Mouse (Mus musculus): ENCODE data around the gene Prmt8.

Gene Prmt8

DNA sequence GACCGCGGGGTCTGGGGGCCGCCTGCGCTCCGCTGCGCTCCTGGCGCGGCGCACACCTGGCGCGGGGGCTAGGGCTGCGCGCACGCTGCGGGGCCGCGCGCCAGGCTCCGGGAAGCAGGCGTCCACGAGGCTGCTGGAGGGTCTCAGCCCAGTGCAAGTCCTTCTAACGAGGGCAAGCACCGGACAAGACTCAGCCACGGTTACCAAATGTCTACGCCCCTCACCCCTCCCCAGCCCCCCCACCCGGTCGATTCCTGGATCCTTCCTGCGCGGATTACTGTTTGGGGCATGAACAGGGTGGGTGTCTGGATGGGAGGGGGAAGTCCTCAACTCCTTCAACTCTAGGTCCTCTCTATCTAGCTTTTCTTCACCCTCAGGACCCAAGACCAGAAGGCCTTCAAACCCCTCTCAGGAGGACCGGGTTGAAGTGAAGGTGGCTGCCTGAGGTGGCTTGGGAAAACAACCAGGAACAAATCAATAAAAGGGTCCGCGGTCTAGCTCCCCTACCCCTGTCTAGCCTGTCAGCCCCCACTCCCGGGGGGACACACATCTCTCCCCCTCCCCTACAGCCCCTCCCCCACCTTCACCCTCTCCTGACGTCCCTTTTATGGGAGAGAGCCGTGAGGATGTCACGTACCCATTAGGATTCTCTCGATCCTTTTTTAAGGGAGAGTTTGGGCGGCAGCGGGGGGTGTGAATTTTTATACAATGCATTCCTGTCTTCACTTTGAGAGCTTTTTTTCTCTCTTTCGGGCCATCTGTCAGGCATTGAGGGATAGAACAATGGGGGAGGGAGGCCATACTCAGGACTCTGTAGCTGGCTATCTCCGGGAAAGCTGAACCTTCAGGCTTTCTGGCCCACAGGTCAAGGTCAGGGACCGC is at the start of gene Prmt8:
Gene Prmt8, minus strand, starts transcription at position 198 of the 882 bp plus-strand sequence.
- CTCF ChIA-PET, result interaction anchor here in 3 of 4 experiments (0.6 to 1.5 kb wide), 4 partner anchors 11 to 1028 kb away, joined by 3 to 10 read pairs (median 4); no protein-coding TSS in a partner anchor
- POLR2A ChIA-PET, result interaction anchor here in 3 of 4 experiments (0.7 to 6.9 kb wide), 36 partner anchors 8 to 431 kb away, joined by 3 to 130 read pairs (median 5); no protein-coding TSS in a partner anchor

DNA sequence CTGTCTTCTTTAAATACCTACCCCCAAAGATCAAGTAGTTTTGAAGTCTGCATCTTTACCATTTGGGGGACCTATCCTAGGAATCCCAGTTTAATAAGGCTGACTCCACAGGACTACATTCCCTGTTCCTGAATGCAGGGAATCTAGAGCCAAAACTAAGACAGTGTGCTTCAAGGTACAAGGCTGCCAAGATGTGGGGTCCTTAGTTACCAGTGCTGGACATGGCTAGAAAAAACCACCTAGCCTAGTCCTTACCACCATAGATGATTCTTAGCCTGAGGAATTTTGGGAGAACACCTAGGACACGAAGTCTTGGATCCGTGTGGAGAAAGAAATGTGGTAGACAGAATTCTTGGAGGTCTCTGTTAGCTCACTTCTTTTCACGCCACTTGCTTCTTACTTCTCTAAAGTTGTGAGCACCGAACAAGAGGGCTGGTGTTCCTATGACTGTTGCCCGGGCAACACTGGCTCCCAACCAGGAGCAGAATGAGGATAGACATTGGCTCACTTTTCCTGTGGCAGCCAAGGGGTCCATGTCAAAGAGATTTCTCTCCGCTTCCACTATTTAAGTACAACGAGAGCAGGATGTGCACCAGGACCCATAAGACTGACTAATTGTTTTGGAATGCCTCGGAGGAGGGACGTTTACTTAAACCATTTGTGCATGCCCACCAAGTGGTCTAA is 33.9 kb upstream of the Prmt8 start:
- POLR2A ChIA-PET, result no interaction called here
- CTCF ChIA-PET, result interaction anchor here in 1 of 4 experiments (1.3 kb wide), 1 partner anchor 13 kb away, joined by 3 read pairs; no protein-coding TSS in a partner anchor

DNA sequence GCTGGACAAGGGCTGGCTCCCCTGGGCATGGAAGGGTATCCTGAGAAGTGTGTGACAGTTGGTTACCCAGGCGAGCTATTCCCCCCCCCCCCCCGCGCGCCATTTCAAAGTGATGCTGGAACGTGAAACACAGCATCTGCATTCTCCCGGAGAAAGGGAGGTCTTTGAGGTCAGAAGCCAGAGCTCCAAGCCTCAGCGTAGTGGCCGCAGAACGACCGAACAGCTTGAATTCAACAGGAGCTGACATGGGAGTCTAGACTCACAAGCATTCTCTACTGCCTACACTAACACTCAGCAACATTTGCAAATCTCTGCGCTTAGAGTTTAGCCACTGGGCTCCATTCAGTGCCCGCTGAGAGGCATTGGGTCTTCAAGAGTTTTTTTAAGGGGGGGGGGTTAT is 32.9 kb upstream of the Prmt8 start:
- CTCF ChIA-PET, result interaction anchor here in 3 of 4 experiments (0.5 to 1.3 kb wide), 8 partner anchors 11 to 445 kb away, joined by 3 to 6 read pairs (median 4); no protein-coding TSS in a partner anchor
- POLR2A ChIA-PET, result interaction anchor here in 3 of 4 experiments (0.6 to 1.3 kb wide), 7 partner anchors 11 to 693 kb away, joined by 3 to 5 read pairs (median 3); partner anchors contain the start of gene Tigar (in 1 of the 3)

- ChIA-PET CTCF (interaction anchor here in 3 of 4 experiments (0.6 to 1.1 kb wide), 3 partner anchors 12 to 524 kb away, joined by 3 to 6 read pairs (median 5); no protein-coding TSS in a partner anchor), POLR2A (interaction anchor here in 2 of 4 experiments (0.7 to 1.7 kb wide), 5 partner anchors 9 to 39 kb away, joined by 3 to 6 read pairs (median 4); no protein-coding TSS in a partner anchor)
These were observed 20.8 kb upstream of the Prmt8 start for GRCm38 (mm10) chr6:127790023-127790422.

GRCm38 (mm10) chr6:127770806-127771205 is 1.5 kb upstream of the Prmt8 start:
- CTCF ChIA-PET, result interaction anchor here in 1 of 4 experiments (1.2 to 1.5 kb wide), 2 partner anchors 10 to 229 kb away, joined by 3 to 4 read pairs; no protein-coding TSS in a partner anchor
- POLR2A ChIA-PET, result interaction anchor here in 3 of 4 experiments (0.7 to 6.9 kb wide), 13 partner anchors 10 to 101 kb away, joined by 3 to 130 read pairs (median 7); no protein-coding TSS in a partner anchor

GRCm38 (mm10) chr6:127768621-127769274 is 524 bp downstream of the Prmt8 start:
- ChIA-PET CTCF (interaction anchor here in 1 of 4 experiments (1.1 kb wide), 1 partner anchor 59 kb away, joined by 3 read pairs; no protein-coding TSS in a partner anchor), POLR2A (interaction anchor here in 3 of 4 experiments (0.9 to 6.9 kb wide), 22 partner anchors 9 to 432 kb away, joined by 3 to 130 read pairs (median 6); no protein-coding TSS in a partner anchor)

DNA sequence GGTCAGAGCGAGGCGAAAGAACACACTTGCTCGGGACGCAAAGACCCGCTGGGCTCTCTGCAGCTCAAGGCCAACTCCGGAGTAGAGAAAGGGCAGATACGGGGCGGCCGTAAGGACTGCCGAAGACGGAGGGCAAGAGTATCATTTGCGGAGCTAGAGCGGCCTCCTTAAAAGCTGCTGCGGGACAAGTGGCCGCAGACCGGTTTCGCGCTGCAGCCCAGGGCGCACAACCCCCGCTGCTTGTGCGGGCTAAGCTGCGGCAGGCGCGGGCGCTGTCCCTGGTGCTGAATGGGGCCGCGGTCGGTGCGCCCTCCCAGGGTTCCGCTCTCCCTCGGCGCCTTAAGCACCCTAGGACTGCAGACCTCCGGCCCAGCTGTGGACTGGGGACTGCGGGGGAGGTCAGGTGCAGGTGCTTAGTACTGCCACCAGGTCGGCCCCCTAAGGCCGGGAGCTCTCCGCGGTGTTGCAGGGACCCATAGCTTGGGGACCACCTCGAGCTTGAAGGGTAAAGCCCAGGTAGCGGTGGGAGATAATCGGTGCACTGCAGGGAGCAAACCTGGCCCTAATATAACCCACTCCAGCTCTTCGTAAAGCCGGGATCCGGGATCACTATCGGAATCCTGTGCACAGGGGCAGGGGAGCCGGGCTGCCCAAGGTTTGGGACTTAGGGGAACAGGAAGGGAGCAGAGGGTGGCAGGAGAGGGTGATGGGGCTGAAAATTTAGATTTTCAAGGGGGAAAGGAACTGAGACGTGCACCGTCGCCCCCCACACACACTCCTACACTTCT is 1.4 kb downstream of the Prmt8 start:
- CTCF ChIA-PET, result interaction anchor here in 3 of 4 experiments (0.7 to 1.8 kb wide), 4 partner anchors 59 to 322 kb away, joined by 3 read pairs; partner anchors contain the start of gene Parp11 (in 1 of the 3)
- POLR2A ChIA-PET, result interaction anchor here (0.5 to 6.9 kb wide), 31 partner anchors 9 to 685 kb away, joined by 3 to 130 read pairs (median 4); partner anchors contain the start of gene Tspan11 (in 1 of the 4)

GRCm38 (mm10) chr6:127767201-127767705 is 2.0 kb downstream of the Prmt8 start:
- ChIA-PET CTCF (interaction anchor here in 3 of 4 experiments (0.7 to 1.8 kb wide), 4 partner anchors 18 to 321 kb away, joined by 3 read pairs; partner anchors contain the start of gene Parp11 (in 1 of the 3)), POLR2A (interaction anchor here (0.5 to 6.9 kb wide), 33 partner anchors 8 to 477 kb away, joined by 3 to 130 read pairs (median 4); partner anchors contain the start of gene Tspan11 (in 1 of the 4))

GRCm38 (mm10) chr6:127766641-127767200 is 2.6 kb downstream of the Prmt8 start:
- CTCF ChIA-PET, result interaction anchor here in 3 of 4 experiments (0.6 to 1.8 kb wide), 5 partner anchors 17 to 320 kb away, joined by 3 to 6 read pairs (median 3); partner anchors contain the start of gene Parp11 (in 1 of the 3)
- POLR2A ChIA-PET, result interaction anchor here in 3 of 4 experiments (0.5 to 6.9 kb wide), 29 partner anchors 8 to 477 kb away, joined by 3 to 130 read pairs (median 4); partner anchors contain the start of gene Tspan11 (in 1 of the 3)

GRCm38 (mm10) chr6:127766041-127766604 is 3.1 kb downstream of the Prmt8 start:
- CTCF ChIA-PET, result interaction anchor here (0.6 to 1.8 kb wide), 6 partner anchors 11 to 204 kb away, joined by 3 to 8 read pairs (median 3); no protein-coding TSS in a partner anchor
- POLR2A ChIA-PET, result interaction anchor here in 3 of 4 experiments (0.5 to 6.9 kb wide), 21 partner anchors 8 to 150 kb away, joined by 3 to 130 read pairs (median 5); no protein-coding TSS in a partner anchor

- CTCF ChIA-PET, result interaction anchor here in 3 of 4 experiments (0.6 to 0.7 kb wide), 3 partner anchors 10 to 205 kb away, joined by 3 to 8 read pairs (median 6); no protein-coding TSS in a partner anchor
These were observed 3.7 kb downstream of the Prmt8 start for GRCm38 (mm10) chr6:127765573-127765972.

DNA sequence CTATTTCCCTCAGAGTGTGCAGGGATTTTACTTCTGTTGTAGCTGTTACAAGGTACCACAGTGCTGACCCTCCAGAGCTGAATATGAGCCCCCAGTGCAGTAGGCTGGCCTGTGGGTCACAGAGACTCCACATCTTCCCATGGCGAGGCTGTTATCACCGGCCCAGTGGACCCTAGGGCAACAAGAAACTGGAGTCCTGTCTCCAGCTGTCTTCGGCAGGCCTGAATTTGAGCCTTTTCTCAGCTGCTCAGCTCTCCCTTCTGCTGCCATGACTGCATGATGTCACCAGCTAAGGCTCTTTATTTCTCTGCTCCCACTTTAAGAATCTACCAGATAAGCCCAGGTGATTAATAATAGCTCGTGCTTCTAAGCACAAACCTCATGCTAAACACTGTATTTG is 11.0 kb downstream of the Prmt8 start:
- CTCF ChIA-PET, result interaction anchor here in 1 of 4 experiments (1.0 kb wide), 1 partner anchor 23 kb away, joined by 3 read pairs; no protein-coding TSS in a partner anchor
- POLR2A ChIA-PET, result interaction anchor here (0.6 to 2.2 kb wide), 7 partner anchors 10 to 249 kb away, joined by 3 to 16 read pairs (median 4); partner anchors contain the start of gene Prmt8 (in 1 of the 4)

More at GRCm38 (mm10) chr6:127765573-127765972, 3.7 kb downstream of the Prmt8 start:
- POLR2A ChIA-PET, result interaction anchor here in 2 of 4 experiments (0.6 to 6.9 kb wide), 8 partner anchors 13 to 148 kb away, joined by 3 to 130 read pairs (median 8); no protein-coding TSS in a partner anchor

GRCm38 (mm10) chr6:127757667-127758167 is 11.6 kb downstream of the Prmt8 start:
- ChIA-PET POLR2A (interaction anchor here (0.6 to 2.2 kb wide), 4 partner anchors 10 to 248 kb away, joined by 3 to 16 read pairs (median 5); partner anchors contain the start of gene Prmt8 (in 1 of the 4)), CTCF (interaction anchor here in 1 of 4 experiments (1.0 kb wide), 1 partner anchor 22 kb away, joined by 3 read pairs; no protein-coding TSS in a partner anchor)

GRCm38 (mm10) chr6:127756856-127757255 is 12.4 kb downstream of the Prmt8 start:
- CTCF ChIA-PET, result no interaction called here
- POLR2A ChIA-PET, result interaction anchor here in 3 of 4 experiments (0.6 to 1.5 kb wide), 4 partner anchors 11 to 17 kb away, joined by 3 to 5 read pairs (median 4); partner anchors contain the start of gene Prmt8 (in 1 of the 3)

DNA sequence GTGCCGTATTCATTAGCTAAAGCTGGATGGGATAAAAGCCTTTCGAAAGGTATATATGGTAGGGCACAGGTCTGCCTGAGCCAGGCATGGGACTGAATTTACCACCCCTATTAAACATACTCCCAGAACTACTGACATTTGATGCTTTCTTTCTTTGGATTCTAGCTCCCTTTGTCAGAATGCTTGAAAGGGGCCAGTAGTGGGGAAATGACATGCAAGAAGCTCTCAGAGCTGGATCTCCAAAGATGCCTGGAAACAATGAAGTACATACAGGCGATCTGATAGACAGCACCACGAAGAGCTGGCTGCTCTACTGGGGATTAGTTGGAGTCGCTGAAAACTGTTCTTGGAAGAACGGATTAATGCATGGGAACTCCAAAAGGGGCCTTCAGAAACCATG is 16.0 kb downstream of the Prmt8 start:
- ChIA-PET POLR2A (interaction anchor here in 3 of 4 experiments (0.6 to 1.7 kb wide), 4 partner anchors 14 to 59 kb away, joined by 3 read pairs; no protein-coding TSS in a partner anchor), CTCF (interaction anchor here in 2 of 4 experiments (0.5 to 0.6 kb wide), 2 partner anchors 304 to 1171 kb away, joined by 3 to 5 read pairs; no protein-coding TSS in a partner anchor)

Data from embryonic stem cell, embryonic (primary cell).